Mouse (Mus musculus) lung, adult 2 months (tissue): ENCODE results near the gene Dsn1. TPM values are rescaled to one million over a fixed set of nuclear protein-coding genes. Genes with fewer than 3 reads are reported as not detected.

Experiments
- DNase-seq: peaks from one replicate; pipeline ENCODE4 v3.0.0; 2022
- H3K4me1 ChIP-seq: fragments of 200-500 bp; 2 replicates; pipeline ENCODE4 v1.6.1; 2011; ENCODE audit warnings: low read length; ENCODE audit not compliant: control insufficient read depth, insufficient read depth
- H3K4me3 ChIP-seq: fragments of 200-500 bp; replicated peaks from 2 replicates; pipeline ENCODE3; 2011; ENCODE audit warnings: low read depth, mild to moderate bottlenecking, control low read depth, low read length; ENCODE audit errors: extremely low read depth
- CTCF ChIP-seq: fragments of 200-500 bp; IDR thresholded peaks from 2 replicates; pipeline ENCODE4 v1.5.1; 2011; ENCODE audit warnings: mild to moderate bottlenecking, low read length, control low read depth; ENCODE audit not compliant: insufficient read depth
- POLR2A ChIP-seq: fragments of 200-500 bp; IDR thresholded peaks from 2 replicates; pipeline ENCODE4 v1.6.1; 2011; ENCODE audit warnings: low read depth, mild to moderate bottlenecking, control low read depth, low read length, borderline replicate concordance; ENCODE audit errors: extremely low read depth
- WGBS: fragments of 180-500 bp; shearing (Covaris S2); methylation state at CpG from one replicate; pipeline ENCODE4 v1.1.7; 2018; 5-methylcytosine and 5-hydroxymethylcytosine counted together
- polyA plus RNA-seq: library from polyadenylated mRNA; depleted of rRNA; stranded (reverse); fragments of >200 nt; gene quantifications from 2 replicates; pipeline ENCODE4 v1.2.3, GENCODE M21; 2012

Gene Dsn1
- polyA plus RNA-seq, 1 experiment: 1.8 TPM

DNA sequence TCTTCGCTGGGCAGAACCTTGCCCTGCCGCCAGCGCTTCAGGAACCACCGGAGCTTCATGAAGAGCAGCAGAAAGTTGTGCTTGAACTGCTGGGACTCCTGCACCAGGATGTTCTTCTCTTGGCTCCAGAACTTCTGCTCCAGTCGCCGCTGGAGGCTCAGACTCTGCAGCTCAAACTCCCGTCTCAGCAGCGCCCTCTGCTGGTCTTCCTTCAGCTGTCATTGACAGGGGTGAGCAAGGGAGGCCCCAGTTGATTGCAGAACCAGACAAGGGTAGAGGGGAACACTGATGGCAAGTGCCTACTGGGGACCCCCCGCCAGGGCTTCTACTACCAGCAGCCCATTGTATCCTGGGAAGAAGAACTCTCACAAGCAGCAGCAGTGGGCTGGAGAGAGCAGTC is 23.9 kb upstream of the Dsn1 start:
- peak; percentile 88 for TF ChIP-seq CTCF
- TF ChIP-seq POLR2A: no peak
- DNase-seq: peak; percentile 82
- H3K4me3 ChIP-seq: no peak overlapping the region
- 41% methylated on average over 9 of the region's 9 CpGs for WGBS
- H3K4me1 ChIP-seq: no peaks in the 10 kb centered on the region

DNA sequence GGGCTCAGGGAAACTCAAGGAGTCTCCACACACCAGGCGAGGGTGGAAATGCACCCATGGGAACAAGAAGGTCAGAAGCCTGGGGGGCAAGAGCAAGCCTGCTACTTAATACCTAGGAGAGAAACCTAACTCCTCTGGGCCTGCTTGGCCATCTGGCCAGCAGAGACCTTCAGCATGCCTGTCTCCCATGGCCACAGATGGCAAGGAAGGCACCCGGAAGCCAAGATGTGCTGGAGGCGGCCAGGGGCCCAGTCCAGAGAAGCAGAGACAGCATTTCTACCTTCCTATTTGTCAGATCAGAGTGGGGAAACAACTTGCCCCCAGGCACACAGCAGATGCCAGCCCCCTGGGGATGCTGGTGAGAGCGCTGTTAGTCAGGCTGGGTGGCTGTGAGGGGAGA is 21.3 kb upstream of the Dsn1 start:
- Histone ChIP-seq H3K4me1 (no peaks in the 10 kb centered on the region), H3K4me3 (no peak overlapping the region)
- no peak for DNase-seq
- 98% methylated on average over 4 of the region's 4 CpGs for whole genome bisulfite sequencing
- no peak for TF ChIP-seq CTCF
- no peak for TF ChIP-seq POLR2A

DNA sequence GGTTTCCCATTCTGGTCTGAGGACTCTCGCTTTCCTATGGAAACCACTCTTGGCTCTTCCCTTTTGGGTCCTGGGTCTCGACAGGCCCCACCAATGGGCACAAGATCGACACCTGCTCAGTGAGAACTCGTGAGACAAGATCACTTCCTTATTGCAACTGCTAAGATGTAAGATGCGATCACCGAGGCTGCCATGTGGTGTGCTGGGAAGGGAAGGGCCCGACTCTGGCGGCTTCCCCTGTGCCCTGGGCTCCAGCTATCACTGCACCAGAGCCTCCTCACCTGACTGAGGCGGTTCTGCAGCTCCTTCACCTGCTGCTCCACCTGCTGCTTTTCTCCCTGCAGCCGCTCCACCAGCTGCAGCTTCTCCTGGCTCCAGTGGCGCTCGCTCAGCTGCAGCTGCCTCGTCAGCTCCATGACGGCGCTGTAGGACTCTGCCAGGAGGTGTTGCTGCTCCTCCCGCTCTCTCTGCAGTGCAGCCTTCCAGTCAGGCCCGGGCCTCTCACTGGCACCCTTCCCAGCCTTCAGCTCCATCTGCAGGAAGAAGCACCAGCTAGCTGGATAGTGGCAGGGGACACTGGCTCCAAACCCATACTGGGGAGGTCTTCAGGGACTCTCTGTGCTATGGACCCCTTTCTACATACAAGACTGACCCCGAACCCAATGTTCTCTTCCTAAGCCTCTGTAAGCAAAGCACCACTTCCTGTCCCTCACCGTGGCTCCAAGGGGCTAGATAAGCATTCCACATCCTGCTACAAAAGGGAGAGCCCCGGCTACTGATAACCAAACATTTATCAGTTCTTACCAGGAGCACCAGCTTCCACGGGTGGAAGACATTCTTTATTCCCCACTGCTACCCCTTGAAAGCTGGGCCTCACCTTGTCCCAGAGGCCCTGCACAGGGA is 20.4 kb upstream of the Dsn1 start:
- Histone ChIP-seq H3K4me3 (no peak overlapping the region), H3K4me1 (no peaks in the 10 kb centered on the region)
- WGBS: 75% methylated on average over 21 of the region's 21 CpGs
- TF ChIP-seq POLR2A: no peak
- no peak for TF ChIP-seq CTCF
- DNase-seq: no peak

DNA sequence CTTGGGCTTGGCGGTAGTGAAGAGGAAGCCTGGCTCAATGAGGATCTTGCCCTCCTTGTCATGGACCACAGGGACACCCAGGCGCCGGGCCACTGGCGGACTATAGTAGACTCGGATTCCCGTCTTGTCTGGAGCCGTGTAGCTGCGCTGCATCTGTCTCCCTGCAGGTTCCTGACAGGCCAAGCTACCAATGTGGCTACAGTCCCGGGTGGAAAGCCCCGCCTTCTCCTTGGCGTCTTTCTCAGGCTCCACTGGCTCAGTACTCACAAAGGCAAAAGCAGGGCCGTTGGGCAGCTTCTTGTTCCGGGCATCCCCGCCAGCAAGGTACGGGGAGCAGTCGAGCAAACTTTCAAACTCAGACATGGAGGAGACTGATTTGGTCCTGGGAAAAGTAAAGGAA is 14.2 kb upstream of the Dsn1 start:
- Histone ChIP-seq H3K4me1 (no peaks in the 10 kb centered on the region), H3K4me3 (no peak overlapping the region)
- DNase-seq: no peak
- 91% methylated on average over 16 of the region's 16 CpGs for WGBS
- TF ChIP-seq CTCF: no peak
- TF ChIP-seq POLR2A: no peak

DNA sequence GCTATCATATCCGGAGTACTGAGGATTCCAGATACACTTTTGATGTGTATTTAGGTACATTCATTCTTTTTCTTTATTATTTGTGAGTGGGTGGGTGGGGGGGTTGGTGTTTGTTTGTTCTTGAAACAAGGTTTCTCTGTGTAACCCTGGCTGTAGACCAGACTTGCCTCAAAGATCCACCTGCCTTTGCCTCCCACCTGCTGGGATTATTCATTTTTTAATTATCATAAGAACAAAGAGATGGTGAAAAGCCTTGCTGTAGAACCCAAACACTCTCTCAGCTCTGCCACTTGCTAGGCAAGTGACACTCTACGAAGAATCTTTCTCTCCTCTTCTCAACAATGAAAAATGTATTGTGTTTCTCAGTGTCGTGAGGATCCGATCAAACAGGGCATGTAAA is 12.3 kb upstream of the Dsn1 start:
- no peak for TF ChIP-seq CTCF
- no peak for TF ChIP-seq POLR2A
- DNase-seq: no peak
- WGBS: 92% methylated on average over 4 of the region's 4 CpGs
- no peaks in the 10 kb centered on the region for H3K4me1 ChIP-seq
- no peak overlapping the region for H3K4me3 ChIP-seq

DNA sequence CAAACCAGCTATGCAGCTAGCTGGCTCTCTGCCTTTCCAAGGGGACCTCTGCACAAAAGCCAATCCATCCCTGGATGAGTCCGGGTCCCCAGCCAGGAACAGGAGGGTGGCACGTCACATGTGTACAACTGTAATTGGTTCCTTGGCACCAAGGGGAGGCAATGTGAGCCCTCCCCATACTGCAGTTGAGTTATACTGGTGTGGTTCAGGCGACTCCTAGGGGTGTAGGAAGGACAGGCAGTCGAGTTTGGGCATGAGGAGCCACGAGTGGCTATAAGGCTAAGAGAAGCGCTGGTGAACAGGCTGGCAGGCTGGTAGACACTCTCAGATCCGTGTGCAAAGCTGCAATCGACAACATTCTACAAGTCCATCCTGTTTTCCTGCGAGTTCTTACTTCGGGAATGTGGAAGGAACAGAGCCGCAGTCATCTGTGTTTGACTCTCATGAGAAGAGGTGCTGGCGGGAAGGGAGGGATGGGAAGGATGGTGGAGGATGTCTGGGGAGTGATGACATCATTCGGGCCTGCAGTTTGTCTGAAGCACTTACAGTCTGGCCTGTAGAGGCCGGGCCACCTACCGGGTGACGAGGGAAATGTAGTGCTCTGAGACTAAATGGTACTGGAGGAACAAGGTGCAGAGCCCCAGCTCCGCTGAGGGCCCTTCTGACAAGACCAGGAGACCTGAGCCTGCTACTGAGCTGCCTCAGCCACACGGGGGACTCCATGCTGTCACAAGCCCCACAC is 9.7 kb upstream of the Dsn1 start:
- TF ChIP-seq POLR2A: no peak
- no peak for TF ChIP-seq CTCF
- no peak for DNase-seq
- no peak overlapping the region for H3K4me3 ChIP-seq
- WGBS: 68% methylated on average over 18 of the region's 18 CpGs
- H3K4me1 ChIP-seq: no peaks in the 10 kb centered on the region

DNA sequence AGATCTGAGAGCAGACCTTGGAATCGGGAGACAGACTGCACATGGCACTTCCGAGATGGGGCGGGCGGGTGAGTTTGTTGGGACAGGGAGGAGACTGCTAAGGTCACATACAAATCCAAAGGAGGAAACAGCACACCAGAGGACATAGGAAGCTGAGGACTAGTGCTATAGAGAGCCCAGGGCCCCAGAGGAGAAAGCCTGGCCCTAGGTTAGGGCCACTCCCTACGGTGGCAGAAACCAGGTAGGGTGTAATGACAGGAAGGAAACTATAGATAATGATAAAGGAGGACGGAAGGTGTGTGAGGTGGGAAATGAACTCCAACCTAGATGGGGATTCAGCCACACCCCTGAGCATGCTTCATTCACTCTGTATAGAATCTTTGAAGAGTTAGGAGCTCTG is 5.4 kb upstream of the Dsn1 start:
- 0 out of 2 replicates have a peak, but pooled peaks cover 1% of the 10 kb centered on the region for H3K4me1 ChIP-seq
- no peak for TF ChIP-seq CTCF
- no peak for TF ChIP-seq POLR2A
- no peak overlapping the region for H3K4me3 ChIP-seq
- DNase-seq: no peak
- 63% methylated on average over 6 of the region's 6 CpGs for WGBS

DNA sequence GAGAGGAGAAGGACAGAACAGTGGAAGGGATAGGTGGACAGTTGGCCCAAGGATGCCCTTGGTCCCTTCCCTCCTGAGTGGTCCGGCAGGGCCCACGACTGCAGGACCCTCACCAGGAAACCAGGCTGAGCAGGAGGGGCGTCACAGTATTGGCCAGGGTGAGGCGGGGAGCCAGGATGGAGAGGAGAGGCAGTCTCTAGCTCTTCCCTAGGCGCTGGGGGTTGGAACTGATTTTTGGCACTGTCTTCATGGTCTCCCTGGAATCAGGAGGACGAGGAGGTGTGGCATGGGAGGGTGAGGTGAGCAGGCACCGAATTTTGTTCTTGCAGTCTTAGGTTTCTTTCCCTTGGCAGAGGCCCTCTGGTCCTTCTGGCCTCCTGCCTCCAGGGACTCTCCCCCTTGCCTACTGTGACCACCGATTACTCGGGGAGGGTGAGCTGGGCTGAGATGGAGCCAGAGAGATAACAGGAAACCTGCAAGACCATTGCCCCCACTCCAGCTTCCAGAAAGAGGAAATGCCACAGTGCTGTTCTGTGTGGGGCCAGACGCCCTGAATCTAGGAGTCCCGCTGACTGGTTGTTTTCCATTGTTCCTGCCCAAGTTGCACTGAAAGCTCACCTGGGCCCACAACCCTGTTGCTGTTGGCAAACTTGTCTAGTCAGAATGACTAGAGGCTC is 3.8 kb upstream of the Dsn1 start:
- 20% methylated on average over 11 of the region's 11 CpGs for WGBS
- no peak for DNase-seq
- TF ChIP-seq CTCF (no peak), POLR2A (no peak)
- Histone ChIP-seq H3K4me3 (no peak overlapping the region), H3K4me1 (peaks cover 5% of the 10 kb centered on the region; the same call in 1 of the 2 replicates)

DNA sequence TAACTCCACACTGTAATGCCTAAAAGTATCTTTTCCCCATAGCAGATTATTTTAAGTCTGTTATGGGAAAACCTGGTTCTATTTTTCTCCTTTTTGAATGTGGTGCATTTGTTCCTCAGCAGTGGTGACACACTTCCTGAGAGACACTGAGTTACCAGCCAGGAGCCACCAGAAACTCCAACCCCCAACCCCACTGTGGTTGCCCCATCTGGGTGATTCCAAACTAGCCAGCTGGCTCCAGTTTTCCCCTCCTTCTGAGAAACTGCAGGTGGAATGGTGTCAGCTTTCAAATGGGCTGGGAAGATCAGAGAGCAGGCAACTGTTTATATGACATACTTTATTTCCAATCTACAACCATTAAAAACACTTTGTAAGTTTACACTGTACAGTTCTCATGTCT is 3.2 kb upstream of the Dsn1 start:
- no peak for DNase-seq
- H3K4me3 ChIP-seq: no peak overlapping the region
- H3K4me1 ChIP-seq: peaks cover 5% of the 10 kb centered on the region; the same call in 1 of the 2 replicates
- TF ChIP-seq POLR2A: no peak
- TF ChIP-seq CTCF: no peak
